Mouse (Mus musculus) spleen, postnatal 36 days (tissue): ENCODE data around the gene Celf2.
"Not testable (repeated sequence)": the region's sequence is repeated elsewhere in the genome, so short reads cannot be mapped to it uniquely, and the experiment has no call there.

Experiments used
- DNase-seq, 2 experiments: peaks; one replicate each; pipeline ENCODE4 v3.0.0; 2022; ENCODE audit warnings: low spot score in 2 of 2, mixed read lengths in 1 of 2

The Celf2 gene

GRCm38 (mm10) chr2:7509463-7509862, at the start of gene Celf2:
Gene Celf2, minus strand, starts transcription at chr2:7509563.
- DNase-seq = not testable (repeated sequence)

- no peak for DNase-seq
Observed at GRCm38 (mm10) chr2:7555144-7555892, 46.0 kb upstream of the Celf2 start.

- DNase-seq = no peak
Observed at GRCm38 (mm10) chr2:7554601-7555000, 45.2 kb upstream of the Celf2 start.

DNA sequence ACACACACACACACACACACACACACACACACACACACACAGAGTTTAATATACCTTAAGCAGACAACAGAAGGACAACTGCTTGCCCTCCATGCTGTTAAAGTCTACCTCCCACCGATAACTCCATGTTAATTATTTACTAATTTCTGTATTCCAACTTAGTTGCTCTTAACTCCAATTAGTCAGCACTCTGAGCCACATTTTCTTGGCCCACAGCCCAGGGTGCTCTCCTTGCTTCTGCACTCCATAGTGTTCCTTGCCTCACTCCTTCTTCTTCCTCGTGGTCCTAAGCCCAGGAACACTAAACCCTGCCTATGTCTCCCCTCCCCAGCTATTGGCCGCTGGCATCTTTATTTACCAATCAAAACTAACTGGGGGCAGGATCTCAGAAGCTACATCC, 43.5 kb upstream of the Celf2 start:
- DNase-seq = no peak

DNA sequence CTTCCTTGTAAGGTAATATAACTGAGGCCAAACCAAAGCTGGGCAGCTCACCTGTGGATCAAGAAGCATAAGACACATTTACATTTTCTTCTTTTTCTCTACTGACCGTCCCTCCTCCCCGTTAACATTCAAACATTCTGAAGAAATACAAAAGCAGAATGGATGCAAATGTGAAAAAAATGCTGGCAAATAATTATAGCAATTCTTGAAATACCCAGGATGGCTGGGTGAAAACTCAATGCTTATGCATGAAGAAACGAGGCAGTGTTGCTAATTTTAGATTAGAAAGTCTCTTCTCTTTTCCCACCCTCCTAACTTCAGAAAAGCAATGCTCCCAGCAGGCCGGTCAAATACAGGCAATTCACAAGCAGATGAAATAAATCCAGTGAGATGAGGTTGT, 39.5 kb upstream of the Celf2 start:
- DNase-seq = no peak

DNA sequence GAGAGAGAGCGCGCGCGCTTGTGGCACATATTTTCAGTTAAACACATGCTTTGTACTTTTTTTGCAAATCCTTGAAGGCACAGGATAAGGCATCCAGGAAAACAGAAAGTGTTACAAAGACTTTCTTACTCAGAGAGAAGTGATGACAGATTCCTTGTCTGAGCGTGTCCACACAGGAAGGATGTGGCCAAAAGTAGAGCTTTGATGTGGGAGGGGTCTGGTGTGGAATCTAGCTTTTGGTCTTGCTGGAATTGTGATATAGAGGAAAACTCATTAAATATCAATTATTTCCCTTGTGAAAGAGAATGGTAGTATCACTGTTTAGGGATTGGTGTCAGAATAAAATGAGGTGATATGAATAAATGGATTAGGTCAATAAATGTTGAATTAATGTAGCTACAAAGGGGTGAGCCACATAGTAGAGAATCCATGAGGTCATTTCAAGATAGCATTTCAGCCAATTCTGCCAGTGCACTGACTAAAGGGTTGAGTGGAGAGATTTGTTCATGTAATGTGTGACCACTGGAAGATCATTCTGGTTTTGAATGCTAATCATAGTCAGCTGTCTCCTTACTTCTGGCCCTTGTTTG, 25.3 kb upstream of the Celf2 start:
- DNase-seq = no peak

- no peak for DNase-seq
Observed at GRCm38 (mm10) chr2:7534195-7534594, 24.8 kb upstream of the Celf2 start.

- DNase-seq = no peak
Observed at GRCm38 (mm10) chr2:7531185-7531960, 22.0 kb upstream of the Celf2 start.

GRCm38 (mm10) chr2:7530461-7531184, 21.3 kb upstream of the Celf2 start:
- DNase-seq = no peak

DNA sequence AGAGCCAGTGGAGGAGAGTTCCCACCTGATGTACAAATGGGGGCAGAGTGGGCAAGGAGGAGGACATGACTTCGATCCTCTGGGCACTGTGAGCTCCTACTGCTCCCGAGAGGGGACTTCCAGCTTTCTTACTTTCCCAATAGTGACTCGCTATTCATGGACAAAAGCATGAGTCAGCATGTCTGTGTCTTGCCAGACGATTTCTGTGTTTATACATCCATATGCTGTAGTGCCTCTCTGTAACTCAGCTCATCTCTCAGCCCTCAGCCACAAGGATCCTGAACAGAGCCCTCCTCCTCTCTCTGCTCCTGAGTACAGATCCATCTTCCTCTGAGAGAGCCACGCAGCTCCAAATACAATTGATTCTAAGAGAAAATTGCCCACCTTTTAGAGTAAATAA, 20.3 kb upstream of the Celf2 start:
- DNase-seq = no peak

DNA sequence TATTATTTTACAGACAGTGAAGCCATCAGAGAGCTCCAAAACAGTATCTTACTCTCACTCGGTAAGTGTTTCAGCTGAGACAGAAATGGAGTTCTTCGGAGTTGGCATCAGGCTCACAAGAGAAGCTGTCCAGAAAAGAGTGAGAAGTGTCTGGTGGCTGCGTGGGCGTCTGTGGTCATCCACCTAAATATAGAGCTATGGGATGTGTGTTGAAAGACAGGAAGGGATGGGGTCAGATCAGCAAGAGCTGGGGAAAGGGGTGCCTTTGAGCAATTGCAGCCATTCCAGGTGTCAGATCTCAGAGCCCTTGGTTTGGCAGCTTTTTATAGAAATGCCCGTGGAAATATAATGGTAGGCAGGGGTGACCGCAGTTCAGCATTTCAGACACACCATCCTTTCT, 17.3 kb upstream of the Celf2 start:
- DNase-seq = no peak

- DNase-seq = no peak
Observed at GRCm38 (mm10) chr2:7519473-7519872, 10.1 kb upstream of the Celf2 start.

GRCm38 (mm10) chr2:7493420-7493819, 15.9 kb downstream of the Celf2 start:
- DNase-seq = no peak

DNA sequence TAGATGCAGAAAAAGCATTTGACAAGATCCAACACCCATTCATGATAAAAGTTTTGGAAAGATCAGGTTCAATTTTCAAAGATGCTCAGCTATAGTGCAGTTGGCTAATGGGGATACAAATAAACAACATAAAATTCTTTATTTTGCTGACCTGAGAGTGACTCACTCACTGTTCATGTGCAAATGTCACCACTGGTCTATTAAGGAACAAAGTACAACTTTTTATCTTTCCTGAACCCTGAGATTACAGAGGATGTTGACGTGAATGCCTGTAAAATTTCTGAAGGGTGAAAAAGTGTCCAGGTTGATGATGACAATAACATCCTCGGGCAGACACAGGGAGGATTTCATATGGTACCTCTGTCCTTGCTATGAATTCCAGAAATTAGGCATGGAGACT, 24.4 kb downstream of the Celf2 start:
- no peak for DNase-seq

DNA sequence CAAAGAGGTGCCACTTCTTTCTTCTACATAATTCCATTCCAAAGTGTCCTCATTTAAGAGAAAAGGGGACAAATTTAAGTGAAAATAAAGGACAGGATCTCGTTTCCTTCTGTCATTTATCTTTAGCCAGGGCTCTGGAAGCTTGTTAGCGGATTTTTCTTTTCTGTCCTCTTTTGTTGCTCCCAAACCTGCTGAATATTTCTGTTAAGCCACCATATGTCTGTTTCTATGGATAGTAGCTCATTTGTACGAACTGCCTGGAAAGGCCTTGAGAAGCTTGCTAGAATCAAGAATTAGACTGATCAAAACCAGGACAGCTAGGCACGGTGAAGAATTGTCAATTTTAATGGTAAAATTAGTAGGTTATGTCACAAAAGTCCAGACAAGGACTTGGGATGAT, 27.3 kb downstream of the Celf2 start:
- no peak for DNase-seq

- no peak for DNase-seq
Observed at GRCm38 (mm10) chr2:7460329-7461056, 48.9 kb downstream of the Celf2 start.

GRCm38 (mm10) chr2:7438721-7439282, 70.6 kb downstream of the Celf2 start:
- no peak for DNase-seq

- no peak for DNase-seq
Observed at GRCm38 (mm10) chr2:7426481-7426880, 82.9 kb downstream of the Celf2 start.

GRCm38 (mm10) chr2:7400530-7400929, 108.8 kb downstream of the Celf2 start:
- DNase-seq = no peak

DNA sequence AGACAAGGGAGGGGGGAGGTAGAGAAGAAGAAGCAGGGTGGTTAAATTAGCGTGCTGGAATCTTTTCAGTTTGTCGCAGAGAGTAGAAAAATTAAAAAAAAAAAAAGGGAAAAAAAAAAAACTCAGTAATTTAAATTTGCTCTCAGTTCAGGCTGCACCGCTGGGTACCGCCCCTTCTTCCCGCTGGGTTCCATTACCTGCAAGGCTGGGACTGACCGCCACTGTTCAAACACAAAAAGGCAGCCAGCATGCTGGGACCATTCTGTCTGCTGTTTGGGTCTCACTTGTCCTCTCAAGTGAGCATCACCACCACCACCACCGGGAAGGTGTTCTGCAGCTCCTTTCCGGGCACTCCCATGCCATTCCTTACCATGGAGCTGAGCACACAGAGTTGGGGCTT, 113.4 kb downstream of the Celf2 start:
- DNase-seq = no peak

DNA sequence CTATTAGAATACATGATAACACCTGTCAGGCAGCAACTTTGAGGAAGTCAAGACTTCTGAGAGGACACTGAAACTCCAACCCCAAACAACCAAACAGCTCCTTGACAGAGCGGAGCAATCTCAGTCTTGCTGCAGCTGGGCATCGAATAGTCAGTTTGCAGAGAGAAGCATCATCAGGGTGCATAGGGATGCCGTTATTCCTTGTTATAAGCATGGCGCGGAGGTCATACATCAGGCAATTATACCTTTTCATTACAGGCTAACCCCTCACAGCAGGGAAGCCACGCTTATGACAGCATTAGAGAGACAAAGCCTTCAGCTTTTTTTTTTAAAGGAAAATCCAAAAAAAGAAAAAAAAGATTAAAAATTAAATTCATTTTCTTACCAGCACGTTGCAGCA, 113.9 kb downstream of the Celf2 start:
- DNase-seq = no peak
